Mouse (Mus musculus): Measurements from ENCODE around the gene Pan3. TPM values are rescaled to one million over a fixed set of nuclear protein-coding genes. Genes with fewer than 3 reads are reported as not detected.

The Pan3 gene
- polyA plus RNA-seq, 1 experiment from 2014 or later = 44.7 TPM

DNA sequence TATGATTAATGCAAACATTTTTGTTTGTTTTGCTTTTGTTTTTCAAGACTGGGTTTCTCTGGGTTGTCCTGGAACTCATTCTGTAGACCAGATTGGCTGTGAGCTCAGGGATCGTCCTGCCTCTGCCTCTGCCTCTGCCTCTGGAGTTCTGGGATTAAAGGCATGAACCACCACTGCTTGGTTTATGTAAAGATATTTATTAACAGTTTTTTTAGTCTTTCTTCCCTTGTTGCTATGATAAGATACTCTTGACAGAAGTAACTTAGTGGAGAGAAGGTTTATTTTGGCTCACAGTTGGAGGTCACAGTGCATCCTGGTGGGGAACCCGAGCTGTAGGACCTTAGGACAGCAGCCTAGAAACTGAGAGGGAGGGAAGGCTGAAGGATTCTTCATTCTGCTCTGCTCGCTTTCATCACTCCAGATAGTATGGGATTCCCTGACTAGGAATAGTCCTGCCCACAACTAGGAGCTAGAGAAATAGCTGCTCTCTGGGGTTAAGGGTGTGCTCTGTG is 11.1 kb downstream of the Pan3 start:
- WGBS = 55% methylated on average over 3 of the region's 3 CpGs
- H3K27me3 ChIP-seq (ENCODE audit: control insufficient read depth, insufficient read depth, low read length) = no peaks in the 10 kb centered on the region
- no peak overlapping the region for H3K4me2 ChIP-seq (ENCODE audit: low read depth, low read length)
- ATAC-seq (replicated peaks; ENCODE audit: extremely low read depth, insufficient read depth, low FRiP score) = no peak
- H3K27ac ChIP-seq (ENCODE audit: low read length) = no peak overlapping the region
- H3K4me3 ChIP-seq (ENCODE audit: low read length) = no peak overlapping the region
- no peaks in the 10 kb centered on the region for H3K9me3 ChIP-seq (replicated peaks; ENCODE audit: control insufficient read depth, low read length)
- H3K4me1 ChIP-seq (ENCODE audit: control insufficient read depth, insufficient read depth, low read length) = peaks cover 48% of the 10 kb centered on the region
- no peak overlapping the region for H3K9ac ChIP-seq (ENCODE audit: low read length)
- peaks cover 2% of the 10 kb centered on the region; the same call in 1 of the 2 replicates for H3K36me3 ChIP-seq (ENCODE audit: control insufficient read depth, insufficient read depth)

DNA sequence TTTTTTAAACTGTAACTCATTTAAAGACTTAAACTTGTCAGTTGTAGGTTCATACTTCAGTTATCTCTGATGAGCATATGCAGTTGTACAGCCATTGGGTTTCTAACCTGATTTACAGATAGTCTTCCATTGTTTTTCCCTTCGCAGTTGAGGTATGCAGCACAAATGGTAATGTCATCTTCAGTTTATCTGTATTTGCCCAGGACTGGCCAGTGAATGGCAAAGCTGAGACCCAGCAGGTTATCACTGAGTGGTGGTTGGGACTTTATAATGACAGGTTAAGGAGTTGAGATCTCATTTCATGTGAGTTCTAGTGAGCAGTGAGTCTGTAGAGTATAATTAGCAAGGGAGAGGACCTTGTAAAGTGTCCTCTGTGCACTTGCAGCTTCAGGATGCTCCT is 12.0 kb downstream of the Pan3 start:
- no peak for ATAC-seq (replicated peaks; ENCODE audit: extremely low read depth, insufficient read depth, low FRiP score)
- no peak overlapping the region for H3K4me2 ChIP-seq (ENCODE audit: low read depth, low read length)
- H3K4me3 ChIP-seq (ENCODE audit: low read length) = no peak overlapping the region
- no peak overlapping the region for H3K9ac ChIP-seq (ENCODE audit: low read length)
- H3K27ac ChIP-seq (ENCODE audit: low read length) = no peak overlapping the region
- H3K4me1 ChIP-seq (ENCODE audit: control insufficient read depth, insufficient read depth, low read length) = peaks cover 39% of the 10 kb centered on the region
- H3K27me3 ChIP-seq (ENCODE audit: control insufficient read depth, insufficient read depth, low read length) = no peaks in the 10 kb centered on the region
- peaks cover 2% of the 10 kb centered on the region; the same call in 1 of the 2 replicates for H3K36me3 ChIP-seq (ENCODE audit: control insufficient read depth, insufficient read depth)
- H3K9me3 ChIP-seq (replicated peaks; ENCODE audit: control insufficient read depth, low read length) = no peaks in the 10 kb centered on the region
- WGBS = 52% methylated on average over 1 of the region's 1 CpGs

DNA sequence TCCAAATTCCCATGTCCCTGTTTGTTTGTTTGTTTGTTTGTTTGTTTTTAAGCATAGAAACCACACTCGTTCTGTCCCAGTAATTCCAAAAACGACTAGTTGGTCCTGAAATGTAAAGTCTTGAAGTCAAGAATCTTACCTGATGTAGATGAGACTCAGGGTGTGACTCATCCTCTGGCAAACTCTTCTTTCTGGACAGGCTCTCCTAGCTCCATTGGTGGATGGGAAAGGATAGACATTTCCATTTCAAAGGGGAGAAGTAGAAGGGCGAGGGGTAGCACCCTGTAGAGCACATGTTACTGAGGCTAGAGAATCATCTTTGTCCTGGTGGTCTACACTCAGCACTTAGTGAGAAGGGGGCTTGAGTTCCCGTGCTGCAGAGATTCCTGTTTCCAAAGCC is 12.8 kb downstream of the Pan3 start:
- Histone ChIP-seq H3K9ac (ENCODE audit: low read length) (no peak overlapping the region), H3K4me3 (ENCODE audit: low read length) (no peak overlapping the region), H3K9me3 (replicated peaks; ENCODE audit: control insufficient read depth, low read length) (no peaks in the 10 kb centered on the region), H3K27ac (ENCODE audit: low read length) (no peak overlapping the region), H3K4me1 (ENCODE audit: control insufficient read depth, insufficient read depth, low read length) (peaks cover 35% of the 10 kb centered on the region), H3K27me3 (ENCODE audit: control insufficient read depth, insufficient read depth, low read length) (no peaks in the 10 kb centered on the region), H3K36me3 (ENCODE audit: control insufficient read depth, insufficient read depth) (peaks cover 2% of the 10 kb centered on the region; the same call in 1 of the 2 replicates), H3K4me2 (ENCODE audit: low read depth, low read length) (no peak overlapping the region)
- ATAC-seq (replicated peaks; ENCODE audit: extremely low read depth, insufficient read depth, low FRiP score) = no peak
- WGBS = 79% methylated on average over 4 of the region's 4 CpGs

DNA sequence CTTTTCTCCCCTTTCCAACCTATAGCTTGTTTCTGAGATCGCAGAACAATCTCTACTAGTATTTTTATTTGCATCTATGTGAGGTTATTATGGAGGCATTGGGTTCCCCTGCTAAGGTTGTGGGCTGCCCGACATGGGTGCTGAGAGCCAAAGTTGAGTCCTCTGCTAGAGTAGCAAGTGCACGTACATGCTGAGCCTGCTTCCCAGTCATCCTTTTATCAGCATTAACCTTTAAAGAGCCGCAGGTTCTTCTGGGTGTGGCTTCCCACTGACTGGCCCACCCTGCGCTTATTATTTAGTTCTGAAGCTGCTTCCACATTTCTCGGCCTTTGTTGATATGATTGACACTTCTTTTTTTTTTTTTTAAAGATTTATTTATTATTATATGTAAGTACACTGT is 14.3 kb downstream of the Pan3 start:
- WGBS = 77% methylated on average over 6 of the region's 6 CpGs
- H3K4me1 ChIP-seq (ENCODE audit: control insufficient read depth, insufficient read depth, low read length) = peaks cover 37% of the 10 kb centered on the region

DNA sequence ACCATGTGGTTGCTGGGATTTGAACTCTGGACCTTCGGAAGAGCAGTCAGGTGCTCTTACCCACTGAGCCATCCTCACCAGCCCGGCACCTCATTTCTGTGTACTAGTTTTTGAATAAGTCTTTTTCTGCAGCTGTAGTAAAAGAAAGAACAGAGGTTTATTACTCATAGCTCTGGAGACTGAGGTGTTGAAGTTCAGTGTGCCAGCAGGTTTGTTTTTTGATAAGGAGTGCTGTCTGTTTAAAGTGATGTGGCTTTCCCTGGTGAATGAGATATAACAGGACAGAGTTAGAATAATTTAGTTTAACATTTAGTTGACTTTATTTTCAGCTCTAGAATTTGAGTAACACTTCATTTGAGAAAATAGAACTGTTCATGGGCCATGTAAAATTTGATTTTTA is 14.8 kb downstream of the Pan3 start:
- WGBS = 73% methylated on average over 2 of the region's 2 CpGs
- Histone ChIP-seq H3K9ac (ENCODE audit: low read length) (no peak overlapping the region), H3K36me3 (ENCODE audit: control insufficient read depth, insufficient read depth) (peaks cover 2% of the 10 kb centered on the region; the same call in 1 of the 2 replicates), H3K27ac (ENCODE audit: low read length) (no peak overlapping the region), H3K4me1 (ENCODE audit: control insufficient read depth, insufficient read depth, low read length) (peaks cover 37% of the 10 kb centered on the region), H3K4me2 (ENCODE audit: low read depth, low read length) (no peak overlapping the region), H3K27me3 (ENCODE audit: control insufficient read depth, insufficient read depth, low read length) (no peaks in the 10 kb centered on the region), H3K9me3 (replicated peaks; ENCODE audit: control insufficient read depth, low read length) (no peaks in the 10 kb centered on the region), H3K4me3 (ENCODE audit: low read length) (no peak overlapping the region)
- ATAC-seq (replicated peaks; ENCODE audit: extremely low read depth, insufficient read depth, low FRiP score) = no peak

More for the DNA sequence above, 14.3 kb downstream of the Pan3 start:
- Histone ChIP-seq H3K4me3 (ENCODE audit: low read length) (no peak overlapping the region), H3K9me3 (replicated peaks; ENCODE audit: control insufficient read depth, low read length) (no peaks in the 10 kb centered on the region), H3K27ac (ENCODE audit: low read length) (no peak overlapping the region), H3K9ac (ENCODE audit: low read length) (no peak overlapping the region), H3K27me3 (ENCODE audit: control insufficient read depth, insufficient read depth, low read length) (no peaks in the 10 kb centered on the region), H3K36me3 (ENCODE audit: control insufficient read depth, insufficient read depth) (peaks cover 2% of the 10 kb centered on the region; the same call in 1 of the 2 replicates), H3K4me2 (ENCODE audit: low read depth, low read length) (no peak overlapping the region)
- ATAC-seq (replicated peaks; ENCODE audit: extremely low read depth, insufficient read depth, low FRiP score) = no peak

DNA sequence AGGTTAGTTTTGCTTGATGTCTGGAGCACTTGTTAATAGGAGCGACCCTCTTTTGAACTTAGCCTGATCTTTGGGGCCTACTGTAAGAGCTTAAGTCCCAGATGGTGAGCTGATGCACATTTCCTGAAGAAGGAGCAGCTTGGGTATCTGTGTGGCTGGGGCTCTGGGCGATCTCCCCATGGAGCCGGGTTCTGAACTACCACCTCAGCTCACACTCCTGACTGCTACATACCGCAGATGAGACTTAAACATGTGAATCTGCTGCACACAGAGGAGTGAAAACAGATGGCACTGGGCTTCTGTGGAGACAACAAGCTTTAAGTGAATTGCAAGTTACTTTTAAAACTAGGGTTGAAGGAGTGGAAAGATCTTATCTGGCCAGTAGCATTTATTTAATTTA is 15.3 kb downstream of the Pan3 start:
- Histone ChIP-seq H3K4me2 (ENCODE audit: low read depth, low read length) (no peak overlapping the region), H3K9ac (ENCODE audit: low read length) (no peak overlapping the region), H3K4me3 (ENCODE audit: low read length) (no peak overlapping the region), H3K4me1 (ENCODE audit: control insufficient read depth, insufficient read depth, low read length) (peaks cover 37% of the 10 kb centered on the region), H3K27ac (ENCODE audit: low read length) (no peak overlapping the region), H3K36me3 (ENCODE audit: control insufficient read depth, insufficient read depth) (peaks cover 2% of the 10 kb centered on the region; the same call in 1 of the 2 replicates), H3K9me3 (replicated peaks; ENCODE audit: control insufficient read depth, low read length) (no peaks in the 10 kb centered on the region), H3K27me3 (ENCODE audit: control insufficient read depth, insufficient read depth, low read length) (no peaks in the 10 kb centered on the region)
- ATAC-seq (replicated peaks; ENCODE audit: extremely low read depth, insufficient read depth, low FRiP score) = no peak
- WGBS = 80% methylated on average over 4 of the region's 4 CpGs

DNA sequence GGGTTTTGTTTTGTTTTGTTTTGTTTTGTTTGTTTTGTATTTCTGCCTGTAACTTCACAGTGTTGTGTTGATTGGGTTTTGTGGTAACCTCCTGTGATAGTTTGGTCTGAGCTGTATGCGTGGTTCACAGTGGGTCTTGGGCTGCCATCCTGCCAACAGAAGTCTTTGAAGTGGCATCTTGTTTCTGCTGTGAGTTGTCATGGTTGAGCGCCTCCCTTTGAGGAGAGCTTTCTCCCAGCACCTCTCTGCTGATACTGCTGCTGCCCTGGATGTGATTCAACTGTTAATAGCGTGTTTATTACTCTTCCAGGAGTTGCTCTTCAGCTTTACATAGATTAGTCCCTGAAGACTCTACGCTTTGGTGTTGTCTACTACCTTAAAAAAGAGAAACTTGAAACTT is 18.6 kb downstream of the Pan3 start:
- no peak overlapping the region; the same call in 1 of the 2 replicates for H3K9ac ChIP-seq (ENCODE audit: low read length)
- no peaks in the 10 kb centered on the region for H3K9me3 ChIP-seq (replicated peaks; ENCODE audit: control insufficient read depth, low read length)
- H3K27ac ChIP-seq (ENCODE audit: low read length) = no peak overlapping the region
- peaks cover 26% of the 10 kb centered on the region for H3K4me1 ChIP-seq (ENCODE audit: control insufficient read depth, insufficient read depth, low read length)
- H3K4me2 ChIP-seq (ENCODE audit: low read depth, low read length) = no peak overlapping the region
- no peak overlapping the region for H3K4me3 ChIP-seq (ENCODE audit: low read length)
- WGBS = 58% methylated on average over 4 of the region's 4 CpGs
- no peaks in the 10 kb centered on the region for H3K27me3 ChIP-seq (ENCODE audit: control insufficient read depth, insufficient read depth, low read length)
- no peak for ATAC-seq (replicated peaks; ENCODE audit: extremely low read depth, insufficient read depth, low FRiP score)
- H3K36me3 ChIP-seq (ENCODE audit: control insufficient read depth, insufficient read depth) = peaks cover 2% of the 10 kb centered on the region; the same call in 1 of the 2 replicates

DNA sequence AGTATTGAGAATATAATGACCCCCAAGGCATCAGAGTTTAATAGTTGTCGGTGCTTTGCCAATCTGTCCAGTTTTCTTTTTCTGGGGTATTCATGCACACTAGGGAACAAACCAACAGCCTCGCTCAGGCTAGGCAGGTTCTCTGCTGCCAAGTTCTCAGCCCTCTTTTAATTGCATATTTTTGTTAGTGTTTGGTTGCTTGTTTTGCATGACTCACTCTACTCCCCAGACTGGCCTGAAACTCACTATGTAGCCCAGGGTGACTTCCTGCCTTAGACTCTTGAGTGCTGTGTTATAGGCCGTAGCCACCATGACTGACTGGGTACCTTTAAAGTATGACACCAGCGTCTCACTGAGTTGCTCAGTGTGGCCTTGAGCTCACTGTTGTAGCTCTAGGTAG is 19.0 kb downstream of the Pan3 start:
- H3K4me2 ChIP-seq (ENCODE audit: low read depth, low read length) = no peak overlapping the region
- no peak overlapping the region for H3K27ac ChIP-seq (ENCODE audit: low read length)
- no peak for ATAC-seq (replicated peaks; ENCODE audit: extremely low read depth, insufficient read depth, low FRiP score)
- peaks cover 2% of the 10 kb centered on the region; the same call in 1 of the 2 replicates for H3K36me3 ChIP-seq (ENCODE audit: control insufficient read depth, insufficient read depth)
- 82% methylated on average over 4 of the region's 4 CpGs for WGBS
- H3K4me3 ChIP-seq (ENCODE audit: low read length) = no peak overlapping the region
- no peak overlapping the region; the same call in 1 of the 2 replicates for H3K9ac ChIP-seq (ENCODE audit: low read length)
- peaks cover 24% of the 10 kb centered on the region for H3K4me1 ChIP-seq (ENCODE audit: control insufficient read depth, insufficient read depth, low read length)
- H3K9me3 ChIP-seq (replicated peaks; ENCODE audit: control insufficient read depth, low read length) = no peaks in the 10 kb centered on the region
- no peaks in the 10 kb centered on the region for H3K27me3 ChIP-seq (ENCODE audit: control insufficient read depth, insufficient read depth, low read length)

DNA sequence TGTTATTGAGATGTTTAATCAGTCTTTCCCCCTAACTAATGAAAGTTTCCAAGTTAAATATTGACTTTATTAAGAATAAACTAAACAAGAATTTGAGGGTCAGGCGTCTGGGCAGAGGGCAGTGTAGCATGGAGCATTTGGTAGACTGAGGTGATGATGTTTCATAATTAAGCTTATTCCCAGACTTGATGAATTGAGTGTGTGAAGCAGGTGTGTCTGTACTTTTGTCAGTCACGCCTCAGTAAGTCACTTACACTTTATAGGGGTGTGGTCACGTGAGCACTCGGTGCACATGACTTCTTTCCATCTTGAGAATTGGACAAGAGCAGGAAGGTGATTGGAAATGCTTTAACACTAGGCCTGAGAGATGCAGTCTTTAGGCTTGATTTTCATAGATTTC is 26.5 kb downstream of the Pan3 start:
- peaks cover 16% of the 10 kb centered on the region for H3K36me3 ChIP-seq (ENCODE audit: control insufficient read depth, insufficient read depth)
- no peak overlapping the region for H3K27ac ChIP-seq (ENCODE audit: low read length)
- H3K4me3 ChIP-seq (ENCODE audit: low read length) = no peak overlapping the region
- 0 out of 2 replicates have a peak, but pooled peaks cover 5% of the 10 kb centered on the region for H3K4me1 ChIP-seq (ENCODE audit: control insufficient read depth, insufficient read depth, low read length)
- 79% methylated on average over 4 of the region's 4 CpGs for WGBS
- no peak for ATAC-seq (replicated peaks; ENCODE audit: extremely low read depth, insufficient read depth, low FRiP score)
- no peak overlapping the region for H3K9ac ChIP-seq (ENCODE audit: low read length)
- H3K9me3 ChIP-seq (replicated peaks; ENCODE audit: control insufficient read depth, low read length) = no peaks in the 10 kb centered on the region
- no peak overlapping the region for H3K4me2 ChIP-seq (ENCODE audit: low read depth, low read length)
- H3K27me3 ChIP-seq (ENCODE audit: control insufficient read depth, insufficient read depth, low read length) = no peaks in the 10 kb centered on the region

Data from heart, embryonic 16.5 days (tissue).